10 mouse cellular contexts compared by ENCODE assay signal in the genomic region with DNA sequence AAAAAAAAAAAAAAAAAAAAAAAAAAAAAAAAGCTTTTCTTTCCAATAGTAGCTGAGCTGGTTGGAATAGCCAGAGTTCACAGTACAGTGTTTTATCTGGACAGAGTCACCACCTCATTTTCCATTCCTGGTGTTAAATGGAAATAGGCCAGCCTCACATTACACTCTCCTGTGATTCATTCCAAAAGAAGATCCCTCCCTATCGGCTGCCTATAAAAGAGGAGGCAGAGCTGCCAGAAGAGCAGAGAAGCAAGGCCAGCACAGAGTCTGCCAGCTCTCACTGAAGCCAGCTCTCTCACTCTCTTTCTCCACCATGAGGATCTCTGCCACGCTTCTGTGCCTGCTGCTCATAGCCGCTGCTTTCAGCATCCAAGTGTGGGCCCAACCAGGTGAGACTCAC. TPM values are rescaled to one million over a fixed set of nuclear protein-coding genes. Genes with fewer than 3 reads are reported as not detected.
DNase-seq lines count a peak whose midpoint lies in the region; ATAC-seq and TF ChIP-seq lines count a peak whose summit lies in the region.
"Had no signal": no experiment of that assay in that cellular context is flagged by ENCODE, and none has a peak within 500 bp of the region (broad histone marks: within the 10 kb centered on the region; RNA-seq: fewer than 3 reads in every experiment).

A gene (plus strand): TSS at position 242 of the 400 bp plus-strand sequence.

- no peak for TF ChIP-seq RAD21 in CH12.LX (IDR thresholded peaks at IDR 0.05; ENCODE audit: low read depth, low read length)

- H3K27me3 ChIP-seq in heart, embryonic 11.5 days (ENCODE audit: control insufficient read depth, insufficient read depth, low read length): no peaks in the 10 kb centered on the region
- peaks cover 40% of the 10 kb centered on the region for H3K27me3 ChIP-seq in CH12.LX (replicated peaks)
- H3K27me3 ChIP-seq in midbrain, embryonic 10.5 days (ENCODE audit: low read depth, poor library complexity, severe bottlenecking): no peaks in the 10 kb centered on the region

- 58% methylated on average over 3 of the region's 3 CpGs for WGBS in heart, embryonic 11.5 days (ENCODE audit: insufficient replicate concordance)
- 75% methylated on average over 3 of the region's 3 CpGs for WGBS in midbrain, embryonic 10.5 days

- in situ Hi-C loops in CH12.LX (cut with MboI; ENCODE audit: low pct_ligation_motif_present, low pct_unique_long_range_greater_than_20kb, low sequenced_read_pairs): no loop called here

- no peak within 1 kb of the TSS for H3K27ac ChIP-seq in heart, embryonic 11.5 days (ENCODE audit: low read depth, low read length)
- no peak within 1 kb of the TSS for H3K27ac ChIP-seq in CH12.LX (ENCODE audit: insufficient read depth, low read depth)
- H3K27ac ChIP-seq in brown adipose tissue, adult 24 weeks (replicated peaks; ENCODE audit: low read depth, low read length): 0 out of 2 replicates have a peak within 1 kb of the TSS, but pooled peaks have one; percentile 23
- H3K27ac ChIP-seq in midbrain, embryonic 10.5 days (replicated peaks): no peak within 1 kb of the TSS

- H3K36me3 ChIP-seq in heart, embryonic 11.5 days (ENCODE audit: control insufficient read depth, insufficient read depth, low read length): no peaks in the 10 kb centered on the region
- no peaks in the 10 kb centered on the region for H3K36me3 ChIP-seq in CH12.LX (replicated peaks in 1 of 2; ENCODE audit: control insufficient read depth in 1 of 2, insufficient read depth in 1 of 2, low read length in 1 of 2)
- H3K36me3 ChIP-seq in midbrain, embryonic 10.5 days: no peaks in the 10 kb centered on the region

- H3K4me2 ChIP-seq in heart, embryonic 11.5 days: no peak within 1 kb of the TSS
- no peak within 1 kb of the TSS for H3K4me2 ChIP-seq in CH12.LX (ENCODE audit: insufficient read depth, low read depth, poor library complexity, severe bottlenecking)

- H3K9me3 ChIP-seq in heart, embryonic 11.5 days (replicated peaks; ENCODE audit: control insufficient read depth, low read length): no peaks in the 10 kb centered on the region
- peaks cover 3% of the 10 kb centered on the region for H3K9me3 ChIP-seq in CH12.LX (replicated peaks; ENCODE audit: low read length)
- H3K9me3 ChIP-seq in midbrain, embryonic 10.5 days (replicated peaks): no peaks in the 10 kb centered on the region

- no peaks in the 10 kb centered on the region for H3K79me2 ChIP-seq in CH12.LX (replicated peaks; ENCODE audit: control insufficient read depth, extremely low read depth, insufficient read depth, poor library complexity, severe bottlenecking)

- TF ChIP-seq EP300 in CH12.LX (IDR thresholded peaks at IDR 0.05; ENCODE audit: low read length): no peak

- DNase-seq in heart, adult 11 months: peak; percentile 96
- DNase-seq in CH12.LX (ENCODE audit: extremely low read depth) (no peak), MN1 (ENCODE audit: low spot score) (no peak)
- peak; percentile 45 to 50 for DNase-seq in heart, postnatal 36 days
- DNase-seq in spleen, postnatal 10 days (ENCODE audit: low spot score in 2 of 2): no peak
- DNase-seq in midbrain, embryonic 10.5 days (ENCODE audit: low spot score): no peak

- no peak within 1 kb of the TSS for H3K4me3 ChIP-seq in heart, embryonic 11.5 days (ENCODE audit: low read depth, low read length)
- H3K4me3 ChIP-seq in CH12.LX (replicated peaks in 1 of 3; ENCODE audit: low read depth in 2 of 3, low read length in 2 of 3, poor library complexity in 1 of 3): no peak within 1 kb of the TSS
- 0 out of 2 replicates have a peak within 1 kb of the TSS, but pooled peaks have one; percentile 28 for H3K4me3 ChIP-seq in brown adipose tissue, adult 24 weeks (ENCODE audit: insufficient read depth, low read depth, low read length)
- H3K4me3 ChIP-seq in midbrain, embryonic 10.5 days: no peak within 1 kb of the TSS
- H3K4me3 ChIP-seq: erythroblast, embryonic 14.5 days had no signal

- H3K4me1 ChIP-seq in heart, embryonic 11.5 days (ENCODE audit: control insufficient read depth, insufficient read depth, low read length): no peaks in the 10 kb centered on the region
- H3K4me1 ChIP-seq in CH12.LX (ENCODE audit: control insufficient read depth in 1 of 2, insufficient read depth in 2 of 2): peaks cover 6 to 7% of the 10 kb centered on the region in 2 experiments; a peak in 3 of 4 replicates
- H3K4me1 ChIP-seq in brown adipose tissue, adult 24 weeks (ENCODE audit: control insufficient read depth, insufficient read depth, insufficient read length, low read length): peaks cover 4% of the 10 kb centered on the region; the same call in 1 of the 2 replicates
- no peaks in the 10 kb centered on the region for H3K4me1 ChIP-seq in midbrain, embryonic 10.5 days

- TF ChIP-seq CTCF in CH12.LX (conservative IDR thresholded peaks at IDR 0.05 in 1 of 2, IDR thresholded peaks at IDR 0.05 in 1 of 2; ENCODE audit: low read depth in 2 of 2, low read length in 2 of 2): no peak

- TF ChIP-seq POLR2A in CH12.LX (IDR thresholded peaks at IDR 0.05; ENCODE audit: low read depth, low read length): no peak

- no peak for ATAC-seq in heart, embryonic 11.5 days (replicated peaks; ENCODE audit: insufficient number of reproducible peaks, low FRiP score, low TSS enrichment)

- dilution Hi-C loops in CH12.LX (cut with MboI; ENCODE audit: extremely low pct_ligation_motif_present, extremely low pct_unique_long_range_greater_than_20kb, low sequenced_read_pairs): no loop called here

- no peak within 1 kb of the TSS for H3K9ac ChIP-seq in heart, embryonic 11.5 days (ENCODE audit: low read depth, low read length)
- no peak within 1 kb of the TSS for H3K9ac ChIP-seq in CH12.LX (ENCODE audit: insufficient read depth, low read depth)

- intact Hi-C loops in heart, postnatal 36 days (cut with DNase I): no loop called here

TF ChIP-seq in CH12.LX, 34 proteins besides CTCF, POLR2A, EP300 and RAD21:
- no peak for TF ChIP-seq MXI1 (IDR thresholded peaks at IDR 0.05; ENCODE audit: low read depth, low read length)
- no peak for TF ChIP-seq BHLHE40 (IDR thresholded peaks at IDR 0.05; ENCODE audit: low read depth, low read length)
- no peak for TF ChIP-seq TBP (conservative IDR thresholded peaks at IDR 0.05; ENCODE audit: low read depth, low read length)
- TF ChIP-seq CHD1 (IDR thresholded peaks at IDR 0.05; ENCODE audit: low read depth, low read length): no peak
- peak; percentile 26; the same call in 1 of the 2 replicates for TF ChIP-seq ZNF384 (IDR thresholded peaks at IDR 0.05; ENCODE audit: low read depth, low read length)

RNA-seq across cellular contexts. Expression of the gene that starts here (rescaled TPM):
- polyA plus RNA-seq in heart, embryonic 11.5 days (2014; fragmentation: Nextera tagmentation; extraction: Ambion mirVana): 2.0 and 2.8 TPM in 2 replicates
- 0.25 TPM in 1 of 2 replicates, not detected in the other for total RNA-seq in CH12.LX (2012; rRNA removed)
- not detected in 2 replicates for total RNA-seq in CH12.LX (2014; rRNA removed)
- polyA plus RNA-seq in CH12.LX (2012; ENCODE audit: insufficient read length, low read depth): not detected in 2 replicates
- polyA plus RNA-seq in brown adipose tissue, adult 24 weeks (2012; ENCODE audit: insufficient read depth, insufficient read length, missing spikeins): 3.4 and 10.1 TPM in 2 replicates
- total RNA-seq in heart, postnatal 36 days (2021): under 1 TPM; 0.46 to 0.92 TPM
- 0.15 and 0.29 TPM in 2 replicates for polyA plus RNA-seq in midbrain, embryonic 10.5 days (2016; fragmentation: Nextera tagmentation; extraction: Ambion mirVana)
- polyA plus RNA-seq: erythroblast, embryonic 14.5 days; limb, embryonic 11.5 days had no signal

Comparison
In these comparisons a context has a peak if more than half of its experiments do, and no peak if none do; other contexts are left out.
1. Peak in DNase-seq in heart, postnatal 36 days; RNA of the gene not detected or under 1 TPM.